Mouse (Mus musculus) ES-E14 (cell line): Measurements from ENCODE around the gene Hook2. TPM values are rescaled to one million over a fixed set of nuclear protein-coding genes. Genes with fewer than 3 reads are reported as not detected.

Experiments used
- DNase-seq: peaks from one replicate; pipeline ENCODE4 v3.0.0-alpha.2; 2013; ENCODE audit warnings: low read depth, low spot score
- H3K27ac ChIP-seq: 2 replicates; pipeline ENCODE4 v1.5.1; 2012; ENCODE audit warnings: low read depth, mild to moderate bottlenecking, low read length, moderate library complexity, mixed read lengths; ENCODE audit not compliant: poor library complexity, insufficient read depth, severe bottlenecking
- H3K36me3 ChIP-seq: 2 replicates; pipeline ENCODE4 v1.6.1; 2012; ENCODE audit warnings: mild to moderate bottlenecking, low read length, moderate library complexity, mixed read lengths; ENCODE audit not compliant: control insufficient read depth, poor library complexity, insufficient read depth, severe bottlenecking
- H3K4me1 ChIP-seq, 2 experiments: fragments of 150-350 bp in 1 of 2; sonication (generic) in 1 of 2; 2 replicates each; pipeline ENCODE4 v1.6.1; 2012; ENCODE audit warnings: low read length in 2 of 2, mild to moderate bottlenecking in 1 of 2, mixed read lengths in 1 of 2; ENCODE audit not compliant: control insufficient read depth in 2 of 2, insufficient read depth in 2 of 2, poor library complexity in 1 of 2
- H3K4me3 ChIP-seq, 2 experiments: fragments of 150-350 bp in 1 of 2; sonication (generic) in 1 of 2; 2 replicates each; pipeline ENCODE4 v1.5.1; 2012; ENCODE audit warnings: low read length in 2 of 2, low read depth in 1 of 2, mild to moderate bottlenecking in 1 of 2, mixed read lengths in 1 of 2; ENCODE audit not compliant: insufficient read depth in 1 of 2, poor library complexity in 1 of 2, severe bottlenecking in 1 of 2
- H3K9ac ChIP-seq: 2 replicates; pipeline ENCODE4 v1.6.1; 2012; ENCODE audit warnings: low read depth, mild to moderate bottlenecking, low read length, mixed read lengths; ENCODE audit not compliant: poor library complexity, insufficient read depth, severe bottlenecking
- H3K9me3 ChIP-seq: fragments of 150-350 bp; sonication (generic); 2 replicates; pipeline ENCODE4 v1.6.1; 2012; ENCODE audit warnings: low read depth, mild to moderate bottlenecking, low read length; ENCODE audit not compliant: control insufficient read depth, insufficient read depth
- CHD2 ChIP-seq: IDR thresholded peaks from 2 replicates; pipeline ENCODE4 v1.6.1; 2014; ENCODE audit warnings: mild to moderate bottlenecking, low read depth, low read length, inconsistent platforms
- HCFC1 ChIP-seq: IDR thresholded peaks from 2 replicates; pipeline ENCODE4 v1.6.1; 2012; ENCODE audit warnings: low read length, inconsistent platforms, borderline replicate concordance; ENCODE audit not compliant: insufficient read depth
- MAFK ChIP-seq: IDR thresholded peaks from 2 replicates; pipeline ENCODE4 v1.6.1; 2014; ENCODE audit warnings: mild to moderate bottlenecking, low read depth, low read length, inconsistent platforms; ENCODE audit not compliant: insufficient read depth
- ZC3H11A ChIP-seq: IDR thresholded peaks from 2 replicates; pipeline ENCODE4 v1.6.1; 2012; ENCODE audit warnings: low read depth, mild to moderate bottlenecking, inconsistent platforms, low read length, borderline replicate concordance
- ZNF384 ChIP-seq: IDR thresholded peaks from 2 replicates; pipeline ENCODE4 v1.6.1; 2012; ENCODE audit warnings: low read depth, low read length, inconsistent platforms
- in situ Hi-C, 2 experiments: fragments of 600-800 bp; cut with MboI; formaldehyde crosslinking; loops; one replicate each; pipeline ENCODE4 v1.15.1; 2025; ENCODE audit warnings: low sequenced_read_pairs in 2 of 2, inconsistent platforms in 1 of 2; ENCODE audit not compliant: unreplicated experiment in 2 of 2
- total RNA-seq: library from RNA; depleted of rRNA; stranded (reverse); fragments of 300-350 nt; gene quantifications from 2 replicates; pipeline ENCODE4 v1.2.3, GENCODE M21; 2012

The Hook2 gene
- total RNA-seq, 1 experiment: 28.6 TPM

DNA sequence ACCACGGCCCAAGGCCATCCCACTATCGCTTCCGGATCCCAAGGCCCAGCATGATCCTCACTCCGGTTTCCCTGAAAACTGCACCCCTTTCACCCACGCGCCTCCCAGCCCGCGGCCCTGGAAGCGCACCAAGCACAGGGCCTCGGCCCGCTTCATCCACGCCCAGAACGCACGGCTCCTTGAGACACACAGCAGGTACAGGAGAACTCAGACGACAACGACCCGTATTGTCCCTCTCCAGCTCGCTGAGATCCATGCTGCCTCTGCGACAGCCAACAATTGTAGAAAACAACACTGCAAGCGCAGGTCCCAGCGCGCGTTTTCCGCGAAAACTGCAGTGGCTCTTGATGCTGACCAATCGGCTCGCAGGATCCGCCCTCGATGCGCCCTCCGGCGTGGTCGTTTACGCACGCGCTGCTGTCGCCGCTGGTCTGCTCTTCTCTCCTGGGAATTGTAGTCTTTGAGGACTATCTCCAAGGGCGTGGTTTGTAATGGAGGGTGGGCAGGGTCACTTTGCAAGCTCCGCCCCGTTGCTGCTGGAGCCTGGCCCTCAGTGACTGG lies 24.6 kb upstream of the Hook2 start:
- Histone ChIP-seq H3K36me3 (peaks cover 10% of the 10 kb centered on the region), H3K4me1 (peaks cover 2 to 17% of the 10 kb centered on the region in 2 experiments; a peak in 3 of 4 replicates), H3K9me3 (no peaks in the 10 kb centered on the region), H3K9ac (peak overlapping the region; percentile 84), H3K27ac (peak overlapping the region; percentile 50), H3K4me3 (peak overlapping the region; percentile 90 to 100)
- peak; percentile 95 for TF ChIP-seq HCFC1
- TF ChIP-seq MAFK: no peak
- in situ Hi-C loops: loop anchor here in 1 of 2 experiments (25.0 kb wide), 1 partner anchor 446 kb away; no protein-coding TSS in a partner anchor
- no peak for DNase-seq

DNA sequence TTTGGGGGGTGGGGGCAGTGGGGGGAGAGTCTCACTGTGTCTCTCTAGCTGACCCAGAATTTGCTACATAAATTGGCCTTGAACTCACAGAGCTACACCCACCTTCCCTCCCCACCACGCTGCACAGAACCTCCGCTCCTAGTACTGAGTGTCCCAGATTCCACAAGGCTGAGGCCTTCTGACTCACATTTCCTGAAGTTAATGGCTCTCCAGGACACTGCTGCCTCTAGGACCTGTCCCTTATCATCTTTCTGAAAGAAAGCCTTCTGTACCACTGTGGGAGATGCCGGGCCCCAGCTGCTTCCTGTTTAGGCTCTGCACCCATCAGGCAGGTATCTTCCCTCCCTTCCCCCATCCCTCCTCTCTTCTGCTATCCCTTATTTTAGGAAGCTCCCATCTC lies 23.8 kb upstream of the Hook2 start:
- Histone ChIP-seq H3K4me3 (no peak overlapping the region), H3K4me1 (peaks cover 2 to 19% of the 10 kb centered on the region in 2 experiments; a peak in 3 of 4 replicates), H3K9ac (peak overlapping the region; percentile 55; the same call in 1 of the 2 replicates), H3K27ac (peak overlapping the region; percentile 42), H3K9me3 (no peaks in the 10 kb centered on the region), H3K36me3 (peaks cover 15% of the 10 kb centered on the region)
- TF ChIP-seq HCFC1: no peak
- TF ChIP-seq MAFK: no peak
- TF ChIP-seq ZC3H11A: no peak
- DNase-seq: no peak
- in situ Hi-C loops: loop anchor here in 1 of 2 experiments (25.0 kb wide), 1 partner anchor 446 kb away; no protein-coding TSS in a partner anchor

DNA sequence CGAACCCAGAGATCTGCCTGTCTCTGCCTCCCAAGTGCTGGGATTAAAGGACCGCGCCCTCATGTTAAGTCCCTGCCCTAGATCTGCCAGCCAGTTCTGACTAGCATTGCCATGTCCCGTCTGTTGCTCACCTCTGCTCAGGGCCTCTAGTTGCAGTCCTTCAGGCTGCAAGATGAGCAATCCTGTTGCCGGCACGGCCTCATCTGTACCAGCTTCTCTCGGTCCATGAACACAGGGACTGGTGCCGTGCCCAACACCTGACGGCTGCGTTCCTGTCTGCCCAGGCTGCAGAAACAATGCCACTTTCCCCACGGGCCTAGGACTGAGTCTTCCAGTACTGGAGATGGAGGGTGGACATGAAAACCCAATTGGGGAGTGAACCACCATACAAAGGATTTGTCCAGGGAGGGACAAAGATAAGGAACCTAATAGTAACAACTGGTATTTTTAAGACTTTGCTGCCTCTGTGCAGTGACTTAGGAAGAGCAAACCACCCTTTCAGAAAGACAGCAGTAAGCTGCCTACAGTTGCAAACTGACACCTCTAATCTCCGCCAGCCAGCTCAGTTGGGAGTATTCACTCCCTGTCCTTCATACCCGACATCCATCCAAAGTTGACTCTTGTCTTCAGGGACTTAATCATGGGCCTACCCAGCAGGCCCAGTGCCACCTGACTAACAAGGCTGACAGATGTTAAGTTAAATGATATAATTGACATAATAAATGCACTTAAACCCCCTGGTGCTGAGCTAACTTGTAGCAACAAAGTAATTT lies 22.7 kb upstream of the Hook2 start:
- Histone ChIP-seq H3K9ac (no peak overlapping the region), H3K4me1 (peaks cover 2 to 19% of the 10 kb centered on the region in 2 experiments; a peak in 3 of 4 replicates), H3K27ac (no peak overlapping the region; the same call in 1 of the 2 replicates), H3K36me3 (peaks cover 16% of the 10 kb centered on the region), H3K9me3 (no peaks in the 10 kb centered on the region), H3K4me3 (no peak overlapping the region)
- in situ Hi-C loops: loop anchor here in 1 of 2 experiments (25.0 kb wide), 1 partner anchor 445 kb away; no protein-coding TSS in a partner anchor
- no peak for DNase-seq
- TF ChIP-seq HCFC1 (no peak), ZC3H11A (no peak), CHD2 (no peak), ZNF384 (no peak), MAFK (no peak)

DNA sequence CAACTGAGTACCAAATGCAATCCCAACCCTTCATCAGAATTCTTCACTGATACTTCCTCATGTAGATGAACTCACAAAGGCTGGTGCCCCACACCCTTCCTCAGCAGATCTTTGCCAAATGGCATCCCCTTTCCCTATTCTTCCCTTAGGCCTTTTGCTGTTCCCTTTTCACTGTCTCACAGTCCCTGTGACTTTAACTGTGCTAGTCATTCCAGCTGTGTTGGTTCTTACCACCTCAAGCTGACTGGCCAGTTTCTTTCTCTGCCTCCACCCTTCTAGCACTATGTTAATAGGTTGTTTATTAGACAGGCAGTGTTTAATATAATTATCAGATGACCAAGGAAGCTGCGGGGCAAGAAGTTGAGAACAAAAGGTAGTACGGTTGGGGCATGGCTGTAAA lies 21.8 kb upstream of the Hook2 start:
- Histone ChIP-seq H3K4me1 (peaks cover 2 to 19% of the 10 kb centered on the region in 2 experiments; a peak in 3 of 4 replicates), H3K4me3 (peak overlapping the region; percentile 77 to 96), H3K9ac (peak overlapping the region; percentile 6; the same call in 1 of the 2 replicates), H3K9me3 (no peaks in the 10 kb centered on the region), H3K27ac (no peak overlapping the region), H3K36me3 (peaks cover 12% of the 10 kb centered on the region)
- in situ Hi-C loops: loop anchor here in 1 of 2 experiments (25.0 kb wide), 1 partner anchor 444 kb away; no protein-coding TSS in a partner anchor
- no peak for DNase-seq
- TF ChIP-seq HCFC1: no peak
- no peak for TF ChIP-seq ZNF384
- no peak for TF ChIP-seq MAFK
- TF ChIP-seq ZC3H11A: no peak
- no peak for TF ChIP-seq CHD2
